Mouse (Mus musculus) naive thymus-derived CD4-positive, alpha-beta T cell, adult 2 months (primary cell): ENCODE measurements around the gene Ddrgk1.

Source experiments
- DNase-seq: peaks from one replicate; pipeline ENCODE4 v3.0.0-alpha.2; 2011; ENCODE audit warnings: low read depth

The Ddrgk1 gene

GRCm38 (mm10) chr2:130664102-130664701, at the start of gene Ddrgk1:
Gene Ddrgk1 (minus strand): TSS chr2:130664659.
- DNase-seq, result peak; percentile 95

GRCm38 (mm10) chr2:130707057-130707456, 42.6 kb upstream of the Ddrgk1 start:
- DNase-seq, result no peak

- DNase-seq, result no peak
Observed at GRCm38 (mm10) chr2:130706602-130707001, 42.1 kb upstream of the Ddrgk1 start.

GRCm38 (mm10) chr2:130705178-130705577, 40.7 kb upstream of the Ddrgk1 start:
- DNase-seq, result no peak

- no peak for DNase-seq
Observed at GRCm38 (mm10) chr2:130704040-130705001, 39.9 kb upstream of the Ddrgk1 start.

GRCm38 (mm10) chr2:130697821-130698266, 33.4 kb upstream of the Ddrgk1 start:
- DNase-seq, result no peak

- DNase-seq, result peak; percentile 34
Observed at GRCm38 (mm10) chr2:130697153-130697810, 32.8 kb upstream of the Ddrgk1 start, which contains the start of gene Slc4a11. Gene Slc4a11 (minus strand): TSS chr2:130697519.

GRCm38 (mm10) chr2:130696700-130697152, 32.3 kb upstream of the Ddrgk1 start:
- peak; percentile 30 for DNase-seq

- no peak for DNase-seq
Observed at GRCm38 (mm10) chr2:130693563-130693962, 29.1 kb upstream of the Ddrgk1 start.

- no peak for DNase-seq
Observed at GRCm38 (mm10) chr2:130689011-130689410, 24.6 kb upstream of the Ddrgk1 start.

GRCm38 (mm10) chr2:130685426-130685825, 21.0 kb upstream of the Ddrgk1 start:
- no peak for DNase-seq

- no peak for DNase-seq
Observed at GRCm38 (mm10) chr2:130681531-130681930, 17.1 kb upstream of the Ddrgk1 start.

GRCm38 (mm10) chr2:130679899-130680298, 15.4 kb upstream of the Ddrgk1 start:
- DNase-seq, result no peak

- DNase-seq, result no peak
Observed at GRCm38 (mm10) chr2:130679154-130679553, 14.7 kb upstream of the Ddrgk1 start.

- DNase-seq, result no peak
Observed at GRCm38 (mm10) chr2:130677211-130677610, 12.8 kb upstream of the Ddrgk1 start.

- peak; percentile 88 for DNase-seq
Observed at GRCm38 (mm10) chr2:130667559-130667958, 3.1 kb upstream of the Ddrgk1 start, which contains the start of gene Itpa. Gene Itpa (plus strand): TSS chr2:130667610.

GRCm38 (mm10) chr2:130663342-130663741, 1.1 kb downstream of the Ddrgk1 start:
- DNase-seq, result no peak

- DNase-seq, result no peak
Observed at GRCm38 (mm10) chr2:130658530-130658929, 5.9 kb downstream of the Ddrgk1 start.

GRCm38 (mm10) chr2:130657541-130657940, 6.9 kb downstream of the Ddrgk1 start:
- DNase-seq, result no peak

- no peak for DNase-seq
Observed at GRCm38 (mm10) chr2:130656536-130656935, 7.9 kb downstream of the Ddrgk1 start.

- no peak for DNase-seq
Observed at GRCm38 (mm10) chr2:130655660-130656339, 8.7 kb downstream of the Ddrgk1 start.

GRCm38 (mm10) chr2:130653760-130654159, 10.7 kb downstream of the Ddrgk1 start:
- DNase-seq, result no peak
